Mouse (Mus musculus) hindbrain, postnatal 0 days (tissue): ENCODE results near the gene Abca14. TPM values are rescaled to one million over a fixed set of nuclear protein-coding genes. Genes with fewer than 3 reads are reported as not detected.

Source experiments
- ATAC-seq: fragments of 200-750 bp; cut with Nextera tagmentation; 2 replicates; pipeline ENCODE4 v1.8.0; 2017; ENCODE audit warnings: mild to moderate bottlenecking, moderate TSS enrichment, moderate library complexity
- DNase-seq: peaks from one replicate; pipeline ENCODE4 v3.0.0-alpha.2; 2015; ENCODE audit warnings: low spot score
- H3K27ac ChIP-seq: fragments of 300-500 bp; sonication (generic); 2 replicates; pipeline ENCODE4 v1.5.1; 2014; ENCODE audit warnings: mild to moderate bottlenecking
- H3K27me3 ChIP-seq: fragments of 300-500 bp; sonication (generic); 2 replicates; pipeline ENCODE4 v1.6.1; 2014; ENCODE audit warnings: low read length, mixed read lengths; ENCODE audit not compliant: insufficient read depth
- H3K36me3 ChIP-seq: fragments of 300-500 bp; sonication (generic); 2 replicates; pipeline ENCODE4 v1.6.1; 2014; ENCODE audit warnings: low read length, mixed read lengths; ENCODE audit not compliant: insufficient read depth
- H3K4me1 ChIP-seq: fragments of 300-500 bp; sonication (generic); 2 replicates; pipeline ENCODE4 v1.6.1; 2014; ENCODE audit warnings: antibody characterized with exemption, low read length, mixed read lengths; ENCODE audit not compliant: insufficient read depth
- H3K4me2 ChIP-seq: fragments of 300-500 bp; sonication (generic); 2 replicates; pipeline ENCODE4 v1.6.1; 2014; ENCODE audit warnings: low read depth, mild to moderate bottlenecking, low read length, moderate library complexity, mixed read lengths
- H3K4me3 ChIP-seq: fragments of 300-500 bp; sonication (generic); 2 replicates; pipeline ENCODE4 v1.5.1; 2014; ENCODE audit warnings: low read length
- H3K9ac ChIP-seq: fragments of 300-500 bp; sonication (generic); replicated peaks from 2 replicates; pipeline ENCODE4 v1.6.1; 2014; ENCODE audit warnings: mild to moderate bottlenecking, low read length, moderate library complexity, mixed read lengths
- H3K9me3 ChIP-seq: fragments of 300-500 bp; sonication (generic); 2 replicates; pipeline ENCODE4 v1.6.1; 2016; ENCODE audit warnings: low read length, mixed read lengths
- CTCF ChIP-seq: IDR thresholded peaks from 2 replicates; pipeline ENCODE4 v1.5.1; 2016; ENCODE audit warnings: antibody characterized with exemption, control low read depth, low read depth
- WGBS: fragments of 180-500 bp; shearing (Covaris S2); extraction: QIAGEN DNeasy Blood & Tissue Kit; methylation state at CpG from one replicate; pipeline ENCODE4 v1.1.7; 2014; 5-methylcytosine and 5-hydroxymethylcytosine counted together
- polyA plus RNA-seq: library from polyadenylated mRNA; unstranded; fragments of >200 nt; fragmentation: Nextera tagmentation; extraction: Ambion mirVana; gene quantifications from 2 replicates; pipeline ENCODE4 v1.2.1, GENCODE M21; 2015
- total RNA-seq: library from RNA; depleted of rRNA; stranded (reverse); fragments of >200 nt; gene quantifications from 2 replicates; pipeline ENCODE4 v1.2.3, GENCODE M21; 2014

Gene Abca14
- total and polyA plus RNA-seq, 2 experiments from 2014 or later, result not detected

DNA sequence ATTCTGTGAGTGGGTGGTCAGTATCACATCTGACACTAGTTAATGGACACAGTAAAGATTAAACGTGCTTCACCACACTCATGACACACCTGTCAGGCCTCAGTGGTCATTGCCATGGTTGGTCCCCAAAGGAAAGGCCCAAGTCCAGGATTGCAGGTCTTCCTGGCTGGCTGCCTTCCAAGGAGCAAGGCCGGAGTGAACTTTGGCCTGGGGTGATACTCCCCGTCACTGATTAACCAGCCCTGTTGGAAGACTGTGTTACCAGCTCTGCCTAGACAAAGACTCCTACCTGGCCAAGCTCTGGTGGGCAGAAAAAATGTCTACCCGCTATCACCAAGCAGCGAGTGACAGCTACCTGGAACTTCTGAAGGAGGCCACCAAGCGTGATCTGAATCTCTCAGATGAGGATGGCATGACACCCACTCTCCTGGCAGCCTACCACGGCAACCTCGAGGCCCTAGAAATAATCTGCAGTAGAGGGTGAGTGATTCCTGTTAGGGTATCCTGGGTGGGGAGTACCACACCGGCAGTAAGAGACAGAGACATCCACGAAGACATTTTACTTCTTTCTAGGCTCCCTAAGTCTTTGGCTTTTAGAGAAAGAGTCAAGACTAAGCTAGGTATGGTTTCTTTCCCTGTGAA, 30.0 kb upstream of the Abca14 start, which contains the start of gene Anks4b:
TSS of gene Anks4b (plus strand) at position 256 of the 642 bp plus-strand sequence.
- H3K27ac ChIP-seq, result no peak within 1 kb of the TSS
- ATAC-seq (no peak), DNase-seq (no peak)
- 87% methylated on average over 10 of the region's 10 CpGs for WGBS
- TF ChIP-seq CTCF, result no peak
- no peaks in the 10 kb centered on the region for H3K36me3 ChIP-seq
- H3K9me3 ChIP-seq, result no peaks in the 10 kb centered on the region
- H3K9ac ChIP-seq, result no peak within 1 kb of the TSS
- no peaks in the 10 kb centered on the region for H3K4me1 ChIP-seq
- H3K27me3 ChIP-seq, result no peaks in the 10 kb centered on the region
- no peak within 1 kb of the TSS for H3K4me3 ChIP-seq
- H3K4me2 ChIP-seq, result no peak within 1 kb of the TSS

DNA sequence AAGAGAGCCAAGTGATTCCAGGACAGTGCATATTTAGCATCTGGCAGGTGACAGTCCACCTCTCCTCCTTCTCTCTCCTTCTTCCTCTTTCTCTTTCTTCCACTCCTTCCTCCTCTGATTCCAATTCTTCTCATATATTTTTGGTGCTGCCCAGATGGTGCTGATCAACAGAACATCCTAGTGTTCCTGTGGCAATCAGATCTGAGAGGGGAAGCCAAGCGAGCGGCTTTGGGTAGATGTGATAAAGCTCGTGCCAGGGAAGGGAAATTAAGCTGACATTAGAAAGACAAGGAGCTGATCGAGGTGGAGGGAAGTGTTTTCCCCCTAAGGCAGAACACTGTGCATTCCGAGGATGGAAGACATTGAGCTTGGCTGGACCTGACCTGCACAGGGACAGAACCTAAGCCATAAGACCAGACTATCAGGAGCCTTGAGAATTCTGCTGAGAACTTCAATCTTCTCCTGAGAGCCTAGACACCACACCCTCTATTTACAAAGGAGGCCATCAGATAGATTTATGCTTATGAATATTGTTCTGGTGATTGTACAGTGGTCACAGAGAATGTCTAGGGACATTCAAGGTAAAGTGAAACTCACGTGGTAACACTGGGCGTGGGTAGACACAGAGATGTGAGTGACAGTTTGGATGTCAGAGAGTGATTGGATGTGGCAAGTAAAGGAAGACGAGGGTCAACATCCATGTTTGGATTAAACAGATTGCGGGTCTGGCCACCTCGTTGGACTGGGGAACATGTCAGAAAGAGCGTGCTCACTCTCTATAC, 28.8 kb upstream of the Abca14 start:
- H3K9ac ChIP-seq, result no peak overlapping the region
- DNase-seq, result no peak
- no peak for ATAC-seq

DNA sequence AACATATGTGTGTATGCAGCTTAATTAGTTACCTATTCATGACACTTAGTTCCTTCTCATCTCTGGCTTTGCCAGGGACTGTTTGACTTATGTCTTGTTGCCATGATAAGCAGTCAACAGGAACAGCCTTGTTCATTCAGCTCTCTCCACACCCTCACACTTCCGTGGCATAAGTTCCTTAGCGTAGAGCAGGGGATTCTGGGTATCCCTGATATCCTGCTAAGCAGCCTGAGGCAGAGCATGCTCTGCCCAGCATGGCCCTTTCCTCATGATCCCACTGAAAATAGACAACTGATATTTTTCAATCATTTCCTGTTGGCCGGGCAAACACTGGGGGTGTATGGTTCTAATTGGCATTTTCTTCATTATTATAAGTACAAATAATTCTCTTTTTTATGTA, 26.1 kb upstream of the Abca14 start:
- H3K27ac ChIP-seq, result no peak overlapping the region
- no peaks in the 10 kb centered on the region for H3K36me3 ChIP-seq
- no peak overlapping the region for H3K9ac ChIP-seq
- no peaks in the 10 kb centered on the region for H3K27me3 ChIP-seq
- no peaks in the 10 kb centered on the region for H3K9me3 ChIP-seq
- TF ChIP-seq CTCF, result no peak
- H3K4me3 ChIP-seq, result no peak overlapping the region
- 77% methylated on average over 3 of the region's 3 CpGs for WGBS
- ATAC-seq (no peak), DNase-seq (no peak)
- no peak overlapping the region for H3K4me2 ChIP-seq
- no peaks in the 10 kb centered on the region for H3K4me1 ChIP-seq

More for the DNA sequence above, 28.8 kb upstream of the Abca14 start:
- Histone ChIP-seq H3K9me3 (no peaks in the 10 kb centered on the region), H3K4me3 (no peak overlapping the region), H3K27me3 (no peaks in the 10 kb centered on the region), H3K4me2 (no peak overlapping the region), H3K36me3 (no peaks in the 10 kb centered on the region), H3K4me1 (no peaks in the 10 kb centered on the region), H3K27ac (no peak overlapping the region)
- TF ChIP-seq CTCF, result no peak
- WGBS, result 88% methylated on average over 11 of the region's 11 CpGs

DNA sequence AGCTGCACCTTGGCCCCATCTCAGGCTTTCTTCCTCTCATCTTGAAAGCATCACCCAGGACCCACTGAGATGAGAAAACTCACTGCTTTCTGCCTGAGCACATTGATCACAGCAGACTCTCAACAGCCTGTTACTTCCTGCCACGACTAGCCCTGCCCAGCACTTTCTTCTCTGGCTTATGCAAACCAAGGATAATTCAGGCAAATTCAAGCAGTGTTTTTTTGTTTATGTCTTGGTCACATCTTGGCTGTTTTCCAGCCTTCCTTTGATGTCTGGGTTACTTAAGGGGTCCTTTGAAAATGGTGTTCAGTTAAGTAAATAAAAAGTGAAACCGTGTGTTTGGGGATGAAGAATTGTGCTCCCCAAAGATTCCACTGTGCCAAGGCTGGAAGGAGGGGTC, 24.8 kb upstream of the Abca14 start:
- H3K4me2 ChIP-seq, result no peak overlapping the region
- no peaks in the 10 kb centered on the region for H3K27me3 ChIP-seq
- no peak overlapping the region for H3K27ac ChIP-seq
- H3K36me3 ChIP-seq, result no peaks in the 10 kb centered on the region
- H3K9ac ChIP-seq, result no peak overlapping the region
- ATAC-seq (no peak), DNase-seq (no peak)
- WGBS, result 17% methylated on average over 2 of the region's 2 CpGs
- no peaks in the 10 kb centered on the region for H3K4me1 ChIP-seq
- H3K4me3 ChIP-seq, result no peak overlapping the region
- no peaks in the 10 kb centered on the region for H3K9me3 ChIP-seq
- no peak for TF ChIP-seq CTCF

DNA sequence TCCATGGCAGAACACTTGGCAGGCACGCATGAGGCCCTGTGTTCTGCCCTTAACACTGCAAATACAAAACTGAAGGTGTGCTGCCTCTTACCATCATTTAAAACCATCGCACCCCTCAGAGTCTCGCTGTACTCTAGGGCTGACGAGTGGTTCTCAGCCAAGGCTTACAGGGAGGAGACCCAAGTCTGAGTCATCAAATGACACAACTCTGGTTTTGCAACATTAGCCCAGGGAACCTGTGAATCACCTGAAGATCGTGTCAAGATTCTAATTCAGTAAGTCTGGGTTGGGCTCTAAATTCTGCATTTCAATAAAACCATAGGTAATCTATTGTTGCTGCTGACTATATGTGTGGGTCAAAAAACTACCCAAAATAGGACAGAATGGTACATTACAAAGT, 23.2 kb upstream of the Abca14 start:
- Histone ChIP-seq H3K4me1 (no peaks in the 10 kb centered on the region), H3K27me3 (no peaks in the 10 kb centered on the region), H3K4me2 (no peak overlapping the region), H3K36me3 (no peaks in the 10 kb centered on the region), H3K9me3 (no peaks in the 10 kb centered on the region), H3K27ac (no peak overlapping the region), H3K4me3 (no peak overlapping the region), H3K9ac (no peak overlapping the region)
- 90% methylated on average over 5 of the region's 5 CpGs for WGBS
- DNase-seq (no peak), ATAC-seq (no peak)
- no peak for TF ChIP-seq CTCF

DNA sequence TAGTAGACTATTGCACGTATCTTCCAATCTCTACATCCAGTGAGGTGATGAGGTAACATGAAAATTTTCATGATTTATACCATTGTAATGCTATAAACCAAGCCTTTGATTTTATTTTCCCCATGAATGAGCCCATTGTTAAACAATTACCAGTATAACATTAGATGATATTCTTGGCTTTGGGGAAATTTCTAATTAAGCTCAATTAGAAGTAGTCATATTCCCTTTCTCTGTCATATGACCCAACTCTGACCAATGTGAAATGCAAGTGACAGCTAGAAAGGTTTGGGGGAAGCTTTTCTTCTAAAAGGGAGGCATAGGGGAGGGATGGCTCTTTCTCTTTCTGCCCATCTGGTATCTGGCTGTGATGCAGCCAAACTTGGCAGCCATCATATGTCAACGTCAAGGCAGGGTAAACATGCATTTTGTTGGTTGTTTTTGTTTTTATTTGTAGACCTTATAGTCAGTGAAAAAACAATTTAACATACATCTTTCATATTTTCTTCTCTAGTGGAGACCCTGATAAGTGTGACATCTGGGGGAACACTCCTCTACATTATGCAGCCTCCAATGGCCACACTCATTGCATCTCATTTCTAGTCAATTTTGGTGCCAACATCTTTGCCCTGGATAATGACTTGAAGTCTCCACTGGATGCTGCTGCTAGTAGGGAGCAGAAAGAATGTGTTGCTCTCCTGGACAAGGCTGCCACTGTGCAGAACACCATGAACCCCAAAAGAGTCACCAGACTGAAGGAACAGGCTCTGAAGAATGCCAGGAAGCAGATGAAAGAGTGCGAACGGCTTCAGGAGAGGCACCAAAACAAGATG, 22.1 kb upstream of the Abca14 start:
- DNase-seq, result no peak
- Histone ChIP-seq H3K27ac (no peak overlapping the region), H3K9ac (no peak overlapping the region), H3K4me2 (no peak overlapping the region), H3K4me3 (no peak overlapping the region), H3K36me3 (no peaks in the 10 kb centered on the region), H3K4me1 (no peaks in the 10 kb centered on the region), H3K27me3 (no peaks in the 10 kb centered on the region), H3K9me3 (no peaks in the 10 kb centered on the region)
- WGBS, result 86% methylated on average over 4 of the region's 4 CpGs
- no peak for TF ChIP-seq CTCF
- no peak for ATAC-seq
